Mouse (Mus musculus) lung, adult 10 weeks (tissue): ENCODE data around the gene Acsbg1. TPM values are rescaled to one million over a fixed set of nuclear protein-coding genes. Genes with fewer than 3 reads are reported as not detected.

Experiments used
- polyA plus RNA-seq: library from polyadenylated mRNA; stranded (reverse); fragments of 350-450 nt; fragmentation: Illumina TruSeq; extraction: RNeasy Lipid Tissue Mini Kit (QIAGEN cat#74804); gene quantifications from one replicate; pipeline ENCODE4 v1.2.3, GENCODE M21; 2014; ENCODE audit warnings: low read depth, low replicate concordance; ENCODE audit not compliant: insufficient read depth

The Acsbg1 gene
- polyA plus RNA-seq: 0.48 TPM

DNA sequence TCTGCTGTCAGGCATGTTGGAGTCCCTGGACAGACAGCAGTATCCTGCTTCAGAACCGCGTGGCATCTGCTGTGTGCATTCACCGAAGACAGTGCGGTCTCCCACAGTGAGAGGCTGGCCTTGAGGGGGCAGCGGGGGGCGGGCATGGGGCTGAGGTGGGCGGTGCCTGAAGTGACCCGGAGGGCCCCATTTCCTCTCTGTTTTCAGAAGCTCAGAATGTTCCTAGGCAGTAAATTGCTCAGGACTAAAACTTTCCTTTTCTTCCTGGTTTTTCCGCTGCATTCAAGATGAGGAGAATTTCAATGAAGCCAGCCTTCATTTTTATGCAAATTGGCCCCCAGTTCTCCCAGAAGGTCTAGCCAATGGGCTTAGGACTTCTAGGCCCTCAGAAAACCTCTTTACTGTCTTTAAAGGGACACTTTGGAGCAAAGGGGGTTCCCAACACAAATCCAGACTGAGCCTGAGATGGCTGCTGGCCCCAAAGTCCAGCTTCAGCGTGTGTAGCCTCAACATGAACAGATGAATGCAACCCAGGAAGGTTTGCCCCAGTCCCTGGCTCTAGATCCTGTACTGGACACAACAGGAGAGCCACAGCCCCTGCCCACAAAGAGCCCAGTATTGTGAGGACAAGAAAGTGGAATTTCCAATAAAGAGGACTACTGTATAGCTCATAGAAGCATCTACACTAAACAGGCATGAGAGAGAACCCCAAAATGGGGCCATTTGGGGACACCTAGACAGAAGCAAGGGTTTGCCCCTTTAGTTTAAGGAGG is at the start of gene Acsbg1:
Acsbg1 (minus strand) TSS at position 266 of the 773 bp plus-strand sequence.

DNA sequence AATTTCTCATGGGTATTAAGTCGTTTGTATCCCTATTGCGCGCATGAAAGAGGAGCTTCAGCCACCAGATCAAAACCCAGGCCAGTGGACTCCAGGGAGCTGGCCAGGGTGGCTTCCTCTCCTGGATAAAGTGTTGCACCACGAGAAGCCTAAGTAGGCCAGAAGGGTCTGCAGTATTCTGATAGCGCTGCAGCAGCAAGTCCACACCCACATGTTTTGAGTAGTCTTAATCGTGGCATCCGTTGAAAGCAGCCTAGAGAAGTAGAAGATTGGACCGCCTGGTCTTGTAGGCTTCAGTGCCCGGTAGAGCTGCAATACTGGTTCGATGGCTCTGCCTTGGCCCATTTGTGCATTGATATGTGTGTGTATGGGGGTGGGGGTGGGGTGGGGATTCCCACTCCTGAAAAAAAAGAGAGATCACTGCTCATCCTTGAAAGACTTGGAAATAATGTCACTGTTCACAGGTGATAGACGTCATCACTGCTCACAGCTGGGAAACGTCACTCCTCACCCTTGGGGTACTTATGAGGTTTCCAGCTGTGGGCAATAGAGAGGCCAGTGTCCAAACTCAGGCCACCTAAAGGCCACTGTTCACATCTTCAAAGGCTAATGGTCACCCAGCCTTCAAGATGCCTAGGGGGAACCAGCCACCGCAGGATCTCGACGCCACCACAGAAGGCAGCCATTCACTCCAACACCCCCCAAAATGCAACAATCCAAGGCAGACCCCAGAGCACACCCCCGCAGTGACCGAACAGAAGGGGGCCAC is 36.8 kb upstream of the Acsbg1 start, which contains the start of gene Dnaja4:
Dnaja4 (plus strand) TSS at position 556 of the 769 bp plus-strand sequence.

GRCm38 (mm10) chr9:54586199-54587061 is 75.2 kb downstream of the Acsbg1 start, which contains the start of gene Idh3a:
Gene Idh3a, plus strand, starts transcription at chr9:54586334.

DNA sequence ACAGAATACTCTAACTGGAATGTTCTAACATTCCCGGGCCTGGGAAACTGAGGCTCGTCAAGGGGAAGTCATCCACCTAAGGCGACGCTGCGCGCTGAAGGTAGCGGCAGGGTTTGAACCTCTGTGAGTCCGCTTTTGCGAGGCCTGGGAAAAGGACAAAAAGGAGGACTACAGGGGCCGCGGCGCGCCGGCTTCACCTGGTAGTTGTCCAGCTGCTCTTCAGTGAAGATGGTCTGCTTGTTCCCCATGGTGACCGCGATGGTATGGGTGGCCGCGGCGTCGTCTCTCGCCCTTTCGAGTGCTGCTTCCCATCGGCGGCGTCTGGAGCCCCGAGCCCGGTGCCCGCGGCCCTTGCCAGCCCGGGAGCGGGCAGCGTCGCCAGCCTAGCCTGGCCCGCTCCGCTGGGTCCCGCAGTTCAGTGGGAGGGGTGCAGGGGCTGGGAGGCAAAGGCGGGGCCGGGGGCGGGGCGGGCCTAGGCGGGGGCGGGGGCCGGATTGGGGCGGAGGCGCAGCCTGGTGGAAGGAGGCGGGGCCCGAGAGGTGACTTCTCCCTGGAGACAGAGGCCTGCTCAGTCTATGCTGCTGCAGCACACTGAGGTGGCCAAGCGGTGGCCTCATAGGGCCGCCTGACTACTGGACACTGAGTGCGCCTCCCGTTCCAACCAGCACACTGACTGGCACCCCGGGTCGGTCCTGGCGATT is 101.7 kb downstream of the Acsbg1 start, which contains the start of gene Cib2:
Cib2 (minus strand) TSS at position 448 of the 701 bp plus-strand sequence.

Other genes starting within 250 kb of the Acsbg1 start
- gene Dmxl2, start 160.2 kb downstream of the Acsbg1 start, polyA plus RNA-seq: 5.3 TPM
- gene Sh2d7, start 122.9 kb downstream of the Acsbg1 start, polyA plus RNA-seq: not detected
- gene Cib2, start 101.7 kb downstream of the Acsbg1 start, polyA plus RNA-seq: 18.9 TPM
- gene Idh3a, start 75.5 kb downstream of the Acsbg1 start, polyA plus RNA-seq: 57.4 TPM
- 28.4 TPM for gene Dnaja4, start 37.0 kb upstream of the Acsbg1 start, polyA plus RNA-seq
- 61.6 TPM for gene Wdr61, start 72.6 kb upstream of the Acsbg1 start, polyA plus RNA-seq
- 3.1 TPM for gene Crabp1, start 102.9 kb upstream of the Acsbg1 start, polyA plus RNA-seq
- gene Ireb2, start 201.9 kb upstream of the Acsbg1 start, polyA plus RNA-seq: 13.6 TPM